18 mouse cellular contexts compared by ENCODE assay signal in the genomic region with DNA sequence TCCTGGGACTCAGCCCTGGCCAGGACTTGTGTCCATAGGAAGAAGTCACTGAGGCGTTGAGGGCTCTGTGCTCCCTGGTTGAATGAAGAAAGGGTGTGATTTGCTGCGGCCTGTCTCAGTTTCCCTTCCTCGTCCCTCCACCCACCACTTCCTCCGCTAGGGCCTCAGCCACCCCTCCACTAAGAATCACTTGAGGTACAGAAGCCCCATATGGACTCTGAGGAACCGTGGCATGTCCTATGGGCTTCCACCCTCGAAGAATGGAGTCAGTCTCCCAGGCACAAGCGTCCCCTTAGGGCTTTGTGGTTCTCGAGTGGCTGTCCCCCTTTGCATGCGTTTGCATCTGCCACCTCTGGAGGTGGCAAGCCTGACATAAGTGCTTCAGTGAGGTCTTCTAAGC. TPM values are rescaled to one million over a fixed set of nuclear protein-coding genes. Genes with fewer than 3 reads are reported as not detected.
DNase-seq lines count a peak whose midpoint lies in the region; ATAC-seq and TF ChIP-seq lines count a peak whose summit lies in the region.
"Had no signal": no experiment of that assay in that cellular context is flagged by ENCODE, and none has a peak within 500 bp of the region (broad histone marks: within the 10 kb centered on the region; RNA-seq: fewer than 3 reads in every experiment).

No protein-coding gene starts in this region.

- peak; percentile 13; the same call in 1 of the 2 replicates for ATAC-seq in neutrophil, adult 5-6 weeks (ENCODE audit: extremely low read depth, insufficient number of reproducible peaks, low FRiP score, poor library complexity, severe bottlenecking)
- ATAC-seq in forebrain, embryonic 13.5 days = no peak
- ATAC-seq: CD4-positive, CD25-positive, alpha-beta regulatory T cell, adult 4 months; forebrain, embryonic 14.5 days; intestine, embryonic 15.5 days had no signal

- no peak overlapping the region for H3K4me2 ChIP-seq in CH12.LX (ENCODE audit: insufficient read depth, low read depth, poor library complexity, severe bottlenecking)
- no peak overlapping the region for H3K4me2 ChIP-seq in forebrain, embryonic 13.5 days
- H3K4me2 ChIP-seq: heart, embryonic 13.5 days; hindbrain, embryonic 13.5 days; intestine, embryonic 15.5 days had no signal

- DNase-seq in spleen, adult 18-20 months = peak; percentile 55 to 63
- no peak for DNase-seq in spleen, postnatal 14 days (ENCODE audit: low spot score in 2 of 2)
- DNase-seq in CH12.LX (ENCODE audit: extremely low read depth) = peak; percentile 86
- DNase-seq in right cerebral cortex, adult 18-20 months = no peak
- DNase-seq in gastrocnemius, postnatal 25 days = no peak
- DNase-seq: adrenal gland, postnatal 10 days; cerebellum, adult 11 months; cerebellum, adult 8-10 months; cerebellum, postnatal 14 days; gastrocnemius, postnatal 10 days; heart, postnatal 4 days had no signal

- H3K9ac ChIP-seq in CH12.LX (ENCODE audit: insufficient read depth, low read depth) = no peak overlapping the region
- no peak overlapping the region for H3K9ac ChIP-seq in forebrain, embryonic 13.5 days
- H3K9ac ChIP-seq: heart, embryonic 13.5 days; hindbrain, embryonic 13.5 days; intestine, embryonic 15.5 days had no signal

- no peak for TF ChIP-seq POLR2A in CH12.LX (IDR thresholded peaks at IDR 0.05; ENCODE audit: low read depth, low read length)

- TF ChIP-seq EP300 in CH12.LX (IDR thresholded peaks at IDR 0.05; ENCODE audit: low read length) = peak; percentile 71

- dilution Hi-C loops in CH12.LX (cut with MboI; ENCODE audit: extremely low pct_ligation_motif_present, extremely low pct_unique_long_range_greater_than_20kb, low sequenced_read_pairs) = no loop called here

- no peak overlapping the region for H3K27ac ChIP-seq in CH12.LX (ENCODE audit: insufficient read depth, low read depth)
- no peak overlapping the region for H3K27ac ChIP-seq in forebrain, embryonic 13.5 days
- H3K27ac ChIP-seq: heart, embryonic 13.5 days; hindbrain, embryonic 13.5 days; intestine, embryonic 15.5 days had no signal

- in situ Hi-C loops in CH12.LX (cut with MboI; ENCODE audit: low pct_ligation_motif_present, low pct_unique_long_range_greater_than_20kb, low sequenced_read_pairs) = loop anchor here (5.0 to 10.0 kb wide), 4 partner anchors 48 to 398 kb away; a partner anchor contains a TSS

- peaks cover 6% of the 10 kb centered on the region for H3K9me3 ChIP-seq in CH12.LX (replicated peaks; ENCODE audit: low read length)
- H3K9me3 ChIP-seq in forebrain, embryonic 13.5 days (replicated peaks) = no peaks in the 10 kb centered on the region
- H3K9me3 ChIP-seq: heart, embryonic 13.5 days; hindbrain, embryonic 13.5 days; intestine, embryonic 15.5 days had no signal

- peaks cover 26 to 41% of the 10 kb centered on the region in 2 experiments for H3K4me1 ChIP-seq in CH12.LX (ENCODE audit: control insufficient read depth in 1 of 2, insufficient read depth in 2 of 2)
- no peaks in the 10 kb centered on the region for H3K4me1 ChIP-seq in forebrain, embryonic 13.5 days
- H3K4me1 ChIP-seq: heart, embryonic 13.5 days; hindbrain, embryonic 13.5 days; intestine, embryonic 15.5 days had no signal

- no peak; the same call in 1 of the 2 replicates for TF ChIP-seq RAD21 in CH12.LX (IDR thresholded peaks at IDR 0.05; ENCODE audit: low read depth, low read length)

- 86% methylated on average over 9 of the region's 9 CpGs for WGBS in forebrain, embryonic 13.5 days

- H3K27me3 ChIP-seq in CH12.LX (replicated peaks) = no peaks in the 10 kb centered on the region
- H3K27me3 ChIP-seq in forebrain, embryonic 13.5 days = no peaks in the 10 kb centered on the region
- H3K27me3 ChIP-seq: heart, embryonic 13.5 days; intestine, embryonic 15.5 days had no signal

- peaks cover 43 to 76% of the 10 kb centered on the region in 2 experiments for H3K36me3 ChIP-seq in CH12.LX (replicated peaks in 1 of 2; ENCODE audit: control insufficient read depth in 1 of 2, insufficient read depth in 1 of 2, low read length in 1 of 2)
- no peaks in the 10 kb centered on the region for H3K36me3 ChIP-seq in forebrain, embryonic 13.5 days (ENCODE audit: poor library complexity, severe bottlenecking)
- H3K36me3 ChIP-seq: hindbrain, embryonic 13.5 days had no signal

- no peak overlapping the region for H3K4me3 ChIP-seq in CH12.LX (replicated peaks in 1 of 3; ENCODE audit: low read depth in 2 of 3, low read length in 2 of 3, poor library complexity in 1 of 3)
- H3K4me3 ChIP-seq in forebrain, embryonic 13.5 days = no peak overlapping the region
- H3K4me3 ChIP-seq: heart, embryonic 13.5 days; hindbrain, embryonic 13.5 days; intestine, embryonic 15.5 days had no signal

- H3K79me2 ChIP-seq in CH12.LX (replicated peaks; ENCODE audit: control insufficient read depth, extremely low read depth, insufficient read depth, poor library complexity, severe bottlenecking) = no peaks in the 10 kb centered on the region

- no peak for TF ChIP-seq CTCF in CH12.LX (conservative IDR thresholded peaks at IDR 0.05 in 1 of 2, IDR thresholded peaks at IDR 0.05 in 1 of 2; ENCODE audit: low read depth in 2 of 2, low read length in 2 of 2)

TF ChIP-seq in CH12.LX, 34 proteins besides CTCF, POLR2A, EP300 and RAD21:
- TF ChIP-seq MAFK (IDR thresholded peaks at IDR 0.05; ENCODE audit: insufficient replicate concordance, low read length) (peak; percentile 74; the same call in 1 of the 2 replicates), MAZ (IDR thresholded peaks at IDR 0.05; ENCODE audit: low read depth, low read length) (0 out of 2 replicates have a peak, but pooled peaks have one; percentile 28), BHLHE40 (IDR thresholded peaks at IDR 0.05; ENCODE audit: low read depth, low read length) (peak; percentile 54), ETS1 (conservative IDR thresholded peaks at IDR 0.05; ENCODE audit: low read depth, low read length) (peak; percentile 58), USF1 (IDR thresholded peaks at IDR 0.05; ENCODE audit: low read depth, low read length) (no peak), TCF12 (IDR thresholded peaks at IDR 0.05; ENCODE audit: low read depth, low read length) (peak; percentile 65; the same call in 1 of the 2 replicates), SMC3 (IDR thresholded peaks at IDR 0.05; ENCODE audit: low read depth, low read length) (peak; percentile 7; the same call in 1 of the 2 replicates), ZNF384 (IDR thresholded peaks at IDR 0.05; ENCODE audit: low read depth, low read length) (no peak), NELFE (IDR thresholded peaks at IDR 0.05; ENCODE audit: low read depth, low read length) (no peak), IRF4 (IDR thresholded peaks at IDR 0.05; ENCODE audit: low read depth, low read length) (peak; percentile 40; the same call in 1 of the 2 replicates), CHD1 (IDR thresholded peaks at IDR 0.05; ENCODE audit: low read depth, low read length) (no peak), POLR2AphosphoS2 (IDR thresholded peaks at IDR 0.05; ENCODE audit: low read depth, low read length) (no peak)

RNA-seq across cellular contexts. Expression of a gene that starts 56.3 kb away (rescaled TPM):
- total RNA-seq in CH12.LX (2012; rRNA removed) (34.6 and 38.5 TPM in 2 replicates), CH12.LX (2014; rRNA removed) (39.1 and 42.6 TPM in 2 replicates)
- polyA plus RNA-seq in CH12.LX (2012; ENCODE audit: insufficient read length, low read depth) = 41.0 and 49.9 TPM in 2 replicates
- 62.6 and 64.1 TPM in 2 replicates for total RNA-seq in neutrophil, adult 5-6 weeks (2017)
- polyA plus RNA-seq in forebrain, embryonic 13.5 days (2015; fragmentation: Nextera tagmentation; extraction: Ambion mirVana) = 47.9 and 48.4 TPM in 2 replicates
- total RNA-seq in gastrocnemius, postnatal 25 days (2021) = 10 to 100 TPM; 29.4 to 31.9 TPM

Comparison
In these comparisons a context has a peak if more than half of its experiments do, and no peak if none do; other contexts are left out.
1. DNase-seq: peak in spleen, adult 18-20 months (2 of 2) and CH12.LX (single experiment); none in spleen, postnatal 14 days (0 of 2), right cerebral cortex, adult 18-20 months (single experiment) and gastrocnemius, postnatal 25 days (single experiment).